Mouse (Mus musculus) embryonic facial prominence, embryonic 14.5 days (tissue): ENCODE measurements around the gene Ints12. TPM values are rescaled to one million over a fixed set of nuclear protein-coding genes. Genes with fewer than 3 reads are reported as not detected.

Experiments
- ATAC-seq: fragments of 200-750 bp; cut with Nextera tagmentation; 2 replicates; pipeline ENCODE4 v1.8.0; 2017; ENCODE audit warnings: low read depth, moderate number of reproducible peaks, moderate TSS enrichment
- DNase-seq: peaks from one replicate; pipeline ENCODE4 v3.0.0-alpha.2; 2015; ENCODE audit warnings: low spot score
- H3K27ac ChIP-seq: fragments of 300-500 bp; sonication (generic); replicated peaks from 2 replicates; pipeline ENCODE4 v1.5.1; 2014; ENCODE audit warnings: low read depth, mild to moderate bottlenecking, low read length, moderate library complexity
- H3K27me3 ChIP-seq: fragments of 300-500 bp; sonication (generic); replicated peaks from 2 replicates; pipeline ENCODE4 v1.6.1; 2014; ENCODE audit warnings: low read length; ENCODE audit not compliant: control insufficient read depth, insufficient read depth
- H3K36me3 ChIP-seq: fragments of 300-500 bp; sonication (generic); 2 replicates; pipeline ENCODE4 v1.6.1; 2014; ENCODE audit warnings: low read length, mixed read lengths; ENCODE audit not compliant: control insufficient read depth, insufficient read depth
- H3K4me1 ChIP-seq: fragments of 300-500 bp; sonication (generic); 2 replicates; pipeline ENCODE4 v1.6.1; 2014; ENCODE audit warnings: antibody characterized with exemption, low read length; ENCODE audit not compliant: control insufficient read depth, insufficient read depth
- H3K4me2 ChIP-seq: fragments of 300-500 bp; sonication (generic); 2 replicates; pipeline ENCODE4 v1.6.1; 2014; ENCODE audit warnings: low read depth, mild to moderate bottlenecking, low read length, moderate library complexity, mixed read lengths
- H3K4me3 ChIP-seq: fragments of 300-500 bp; sonication (generic); 2 replicates; pipeline ENCODE4 v1.5.1; 2014; ENCODE audit warnings: low read depth, mild to moderate bottlenecking, low read length
- H3K9ac ChIP-seq: fragments of 300-500 bp; sonication (generic); 2 replicates; pipeline ENCODE4 v1.6.1; 2014; ENCODE audit warnings: low read depth, mild to moderate bottlenecking, low read length, moderate library complexity, mixed read lengths
- H3K9me3 ChIP-seq: fragments of 300-500 bp; sonication (generic); 2 replicates; pipeline ENCODE4 v1.6.1; 2016; ENCODE audit warnings: low read length; ENCODE audit not compliant: control insufficient read depth
- WGBS: fragments of 180-500 bp; shearing (Covaris S2); extraction: QIAGEN DNeasy Blood & Tissue Kit; methylation state at CpG from one replicate; pipeline ENCODE4 v1.1.7; 2014; 5-methylcytosine and 5-hydroxymethylcytosine counted together
- polyA plus RNA-seq: library from polyadenylated mRNA; unstranded; fragments of >200 nt; fragmentation: Nextera tagmentation; extraction: Ambion mirVana; gene quantifications from 2 replicates; pipeline ENCODE4 v1.2.1, GENCODE M21; 2014

The Ints12 gene
- polyA plus RNA-seq, 1 experiment from 2014 or later = 21.9 TPM

- Histone ChIP-seq H3K9me3 (no peaks in the 10 kb centered on the region), H3K4me3 (peak overlapping the region; percentile 74), H3K4me1 (peaks cover 11% of the 10 kb centered on the region; the same call in 1 of the 2 replicates), H3K27ac (no peak overlapping the region), H3K9ac (peak overlapping the region; percentile 94), H3K27me3 (no peaks in the 10 kb centered on the region), H3K4me2 (peak overlapping the region; percentile 77), H3K36me3 (peaks cover 13% of the 10 kb centered on the region; the same call in 1 of the 2 replicates)
- DNase-seq (no peak), ATAC-seq (no peak)
- WGBS = 80% methylated on average over 1 of the region's 1 CpGs
Observed at GRCm38 (mm10) chr3:133092936-133093335, 1.3 kb downstream of the Ints12 start.

- ATAC-seq (no peak), DNase-seq (no peak)
- 67% methylated on average over 1 of the region's 1 CpGs for WGBS
- H3K9ac ChIP-seq = no peak overlapping the region
- H3K27me3 ChIP-seq = no peaks in the 10 kb centered on the region
- no peaks in the 10 kb centered on the region for H3K9me3 ChIP-seq
- no peak overlapping the region for H3K4me3 ChIP-seq
- no peak overlapping the region for H3K27ac ChIP-seq
- peaks cover 26% of the 10 kb centered on the region for H3K36me3 ChIP-seq
- H3K4me2 ChIP-seq = no peak overlapping the region
- peaks cover 11% of the 10 kb centered on the region; the same call in 1 of the 2 replicates for H3K4me1 ChIP-seq
Observed at GRCm38 (mm10) chr3:133094305-133094704, 2.7 kb downstream of the Ints12 start.

- ATAC-seq = no peak
Observed at GRCm38 (mm10) chr3:133097936-133098335, 6.3 kb downstream of the Ints12 start.

GRCm38 (mm10) chr3:133098336-133098735 lies 6.7 kb downstream of the Ints12 start:
- Histone ChIP-seq H3K4me3 (no peak overlapping the region), H3K4me1 (0 out of 2 replicates have a peak, but pooled peaks cover 4% of the 10 kb centered on the region), H3K9ac (no peak overlapping the region), H3K27ac (no peak overlapping the region), H3K36me3 (peaks cover 51% of the 10 kb centered on the region), H3K4me2 (no peak overlapping the region), H3K9me3 (no peaks in the 10 kb centered on the region), H3K27me3 (no peaks in the 10 kb centered on the region)
- WGBS = 95% methylated on average over 4 of the region's 4 CpGs
- ATAC-seq (no peak), DNase-seq (no peak)

More at GRCm38 (mm10) chr3:133097936-133098335, 6.3 kb downstream of the Ints12 start:
- Histone ChIP-seq H3K4me2 (no peak overlapping the region), H3K27ac (no peak overlapping the region), H3K36me3 (peaks cover 50% of the 10 kb centered on the region), H3K4me1 (peaks cover 6% of the 10 kb centered on the region; the same call in 1 of the 2 replicates), H3K9me3 (no peaks in the 10 kb centered on the region), H3K9ac (no peak overlapping the region), H3K27me3 (no peaks in the 10 kb centered on the region), H3K4me3 (no peak overlapping the region)
- DNase-seq = no peak
- 97% methylated on average over 6 of the region's 6 CpGs for WGBS

- Histone ChIP-seq H3K9ac (no peak overlapping the region), H3K4me3 (no peak overlapping the region), H3K36me3 (peaks cover 56% of the 10 kb centered on the region), H3K4me2 (no peak overlapping the region), H3K9me3 (no peaks in the 10 kb centered on the region), H3K27ac (no peak overlapping the region), H3K27me3 (no peaks in the 10 kb centered on the region), H3K4me1 (0 out of 2 replicates have a peak, but pooled peaks cover 4% of the 10 kb centered on the region)
- no peak for DNase-seq
- no peak for ATAC-seq
- WGBS = 82% methylated on average over 2 of the region's 2 CpGs
Observed at GRCm38 (mm10) chr3:133098909-133099308, 7.3 kb downstream of the Ints12 start.

GRCm38 (mm10) chr3:133103768-133104167 lies 12.1 kb downstream of the Ints12 start:
- Histone ChIP-seq H3K27ac (no peak overlapping the region), H3K36me3 (peaks cover 75% of the 10 kb centered on the region), H3K4me3 (no peak overlapping the region), H3K9me3 (no peaks in the 10 kb centered on the region), H3K9ac (no peak overlapping the region), H3K4me2 (no peak overlapping the region), H3K27me3 (no peaks in the 10 kb centered on the region), H3K4me1 (no peaks in the 10 kb centered on the region)
- ATAC-seq (no peak), DNase-seq (no peak)
- 82% methylated on average over 3 of the region's 3 CpGs for WGBS

GRCm38 (mm10) chr3:133104436-133104835 lies 12.8 kb downstream of the Ints12 start:
- Histone ChIP-seq H3K27me3 (no peaks in the 10 kb centered on the region), H3K27ac (no peak overlapping the region), H3K4me2 (no peak overlapping the region), H3K9ac (no peak overlapping the region), H3K4me1 (no peaks in the 10 kb centered on the region), H3K4me3 (no peak overlapping the region), H3K36me3 (peaks cover 75% of the 10 kb centered on the region), H3K9me3 (no peaks in the 10 kb centered on the region)
- no peak for ATAC-seq
- 86% methylated on average over 3 of the region's 3 CpGs for WGBS
- DNase-seq = no peak

- Histone ChIP-seq H3K9me3 (no peaks in the 10 kb centered on the region), H3K36me3 (peaks cover 55% of the 10 kb centered on the region), H3K4me3 (no peak overlapping the region), H3K4me2 (no peak overlapping the region), H3K27me3 (no peaks in the 10 kb centered on the region), H3K4me1 (no peaks in the 10 kb centered on the region), H3K27ac (no peak overlapping the region), H3K9ac (no peak overlapping the region)
- 83% methylated on average over 4 of the region's 4 CpGs for WGBS
- DNase-seq = no peak
- ATAC-seq = no peak
Observed at GRCm38 (mm10) chr3:133108731-133109130, 17.1 kb downstream of the Ints12 start.

GRCm38 (mm10) chr3:133109844-133110243 lies 18.2 kb downstream of the Ints12 start:
- Histone ChIP-seq H3K36me3 (peaks cover 46% of the 10 kb centered on the region), H3K4me2 (no peak overlapping the region), H3K27ac (no peak overlapping the region), H3K9ac (no peak overlapping the region), H3K9me3 (no peaks in the 10 kb centered on the region), H3K4me3 (no peak overlapping the region), H3K4me1 (no peaks in the 10 kb centered on the region), H3K27me3 (no peaks in the 10 kb centered on the region)
- ATAC-seq (no peak), DNase-seq (no peak)
- WGBS = 90% methylated on average over 4 of the region's 4 CpGs
